Mouse (Mus musculus) forebrain, embryonic 10.5 days (tissue): ENCODE data around the gene AB124611. TPM values are rescaled to one million over a fixed set of nuclear protein-coding genes. Genes with fewer than 3 reads are reported as not detected.
"Not testable (repeated sequence)": the region's sequence is repeated elsewhere in the genome, so short reads cannot be mapped to it uniquely, and the experiment has no call there.

Source experiments
- DNase-seq: peaks from one replicate; pipeline ENCODE4 v3.0.0-alpha.2; 2017; ENCODE audit warnings: low spot score; ENCODE audit errors: extremely low spot score
- H3K27ac ChIP-seq: fragments of 300-500 bp; sonication (generic); 2 replicates; pipeline ENCODE4 v1.5.1; 2016; ENCODE audit warnings: mild to moderate bottlenecking
- H3K27me3 ChIP-seq: fragments of 300-500 bp; sonication (generic); 2 replicates; pipeline ENCODE4 v1.6.1; 2016; ENCODE audit warnings: mild to moderate bottlenecking; ENCODE audit not compliant: poor library complexity, severe bottlenecking
- H3K36me3 ChIP-seq: fragments of 300-500 bp; sonication (generic); replicated peaks from 2 replicates; pipeline ENCODE4 v1.6.1; 2016; ENCODE audit warnings: mild to moderate bottlenecking, moderate library complexity
- H3K4me1 ChIP-seq: fragments of 300-500 bp; sonication (generic); 2 replicates; pipeline ENCODE4 v1.6.1; 2016
- H3K4me3 ChIP-seq: fragments of 300-500 bp; sonication (generic); 2 replicates; pipeline ENCODE4 v1.5.1; 2016; ENCODE audit warnings: mild to moderate bottlenecking, moderate library complexity
- H3K9me3 ChIP-seq: fragments of 300-500 bp; sonication (generic); 2 replicates; pipeline ENCODE4 v1.6.1; 2016; ENCODE audit warnings: mild to moderate bottlenecking, moderate library complexity
- WGBS: fragments of 180-500 bp; shearing (Covaris S2); methylation state at CpG from one replicate; pipeline ENCODE4 v1.1.7; 2016; 5-methylcytosine and 5-hydroxymethylcytosine counted together
- polyA plus RNA-seq: library from polyadenylated mRNA; unstranded; fragments of >200 nt; fragmentation: Nextera tagmentation; extraction: Ambion mirVana; gene quantifications from 2 replicates; pipeline ENCODE4 v1.2.1, GENCODE M21; 2016

The AB124611 gene
- polyA plus RNA-seq, 1 experiment from 2014 or later: 5.1 TPM

GRCm38 (mm10) chr9:21527100-21527801 is 1.3 kb downstream of the AB124611 start:
- peaks cover 2% of the 10 kb centered on the region; the same call in 1 of the 2 replicates for H3K9me3 ChIP-seq
- peaks cover 16% of the 10 kb centered on the region for H3K4me1 ChIP-seq
- no peak for DNase-seq
- H3K27ac ChIP-seq: no peak overlapping the region
- peaks cover 9% of the 10 kb centered on the region; the same call in 1 of the 2 replicates for H3K36me3 ChIP-seq
- no peaks in the 10 kb centered on the region for H3K27me3 ChIP-seq
- 94% methylated on average over 2 of the region's 2 CpGs for WGBS
- no peak overlapping the region for H3K4me3 ChIP-seq

GRCm38 (mm10) chr9:21527917-21528324 is 1.9 kb downstream of the AB124611 start:
- Histone ChIP-seq H3K27ac (no peak overlapping the region), H3K36me3 (peaks cover 9% of the 10 kb centered on the region; the same call in 1 of the 2 replicates), H3K4me3 (no peak overlapping the region), H3K27me3 (no peaks in the 10 kb centered on the region), H3K9me3 (no peaks in the 10 kb centered on the region), H3K4me1 (peaks cover 16% of the 10 kb centered on the region)
- 76% methylated on average over 1 of the region's 1 CpGs for WGBS
- DNase-seq: no peak

- Histone ChIP-seq H3K36me3 (peaks cover 10% of the 10 kb centered on the region), H3K27me3 (no peaks in the 10 kb centered on the region), H3K4me1 (no peaks in the 10 kb centered on the region), H3K9me3 (no peaks in the 10 kb centered on the region), H3K27ac (no peak overlapping the region), H3K4me3 (no peak overlapping the region)
- DNase-seq: no peak
- WGBS: 96% methylated on average over 14 of the region's 14 CpGs
These were observed 10.5 kb downstream of the AB124611 start for GRCm38 (mm10) chr9:21536501-21536900.

DNA sequence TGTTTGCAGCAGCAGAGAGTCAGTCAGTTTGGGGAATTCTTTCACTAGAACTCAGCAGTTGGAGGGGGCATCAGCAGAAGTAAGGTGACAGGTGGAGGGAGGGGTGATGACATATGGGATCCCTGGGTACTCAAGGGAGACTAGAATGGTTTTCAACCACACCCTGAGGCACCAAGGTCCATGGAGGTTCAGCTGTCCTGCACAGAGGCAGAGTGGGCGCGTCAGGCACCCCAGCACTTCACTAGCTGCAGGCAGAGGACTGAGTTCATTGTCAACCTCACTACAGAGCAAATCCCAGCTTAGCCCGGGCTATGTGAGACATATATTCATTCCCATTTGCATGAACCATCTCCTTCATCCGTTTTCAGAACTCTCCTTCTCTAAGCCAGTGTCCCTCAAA is 11.0 kb downstream of the AB124611 start:
- no peak for DNase-seq
- Histone ChIP-seq H3K27ac (no peak overlapping the region), H3K27me3 (no peaks in the 10 kb centered on the region), H3K4me1 (no peaks in the 10 kb centered on the region), H3K36me3 (peaks cover 10% of the 10 kb centered on the region), H3K4me3 (no peak overlapping the region), H3K9me3 (no peaks in the 10 kb centered on the region)
- 79% methylated on average over 4 of the region's 4 CpGs for WGBS

- DNase-seq: no peak
- Histone ChIP-seq H3K27me3 (no peaks in the 10 kb centered on the region), H3K27ac (no peak overlapping the region), H3K9me3 (no peaks in the 10 kb centered on the region), H3K4me3 (no peak overlapping the region), H3K36me3 (peaks cover 10% of the 10 kb centered on the region), H3K4me1 (peaks cover 10% of the 10 kb centered on the region)
- 83% methylated on average over 7 of the region's 7 CpGs for WGBS
These were observed 14.2 kb downstream of the AB124611 start for GRCm38 (mm10) chr9:21539981-21540753.

DNA sequence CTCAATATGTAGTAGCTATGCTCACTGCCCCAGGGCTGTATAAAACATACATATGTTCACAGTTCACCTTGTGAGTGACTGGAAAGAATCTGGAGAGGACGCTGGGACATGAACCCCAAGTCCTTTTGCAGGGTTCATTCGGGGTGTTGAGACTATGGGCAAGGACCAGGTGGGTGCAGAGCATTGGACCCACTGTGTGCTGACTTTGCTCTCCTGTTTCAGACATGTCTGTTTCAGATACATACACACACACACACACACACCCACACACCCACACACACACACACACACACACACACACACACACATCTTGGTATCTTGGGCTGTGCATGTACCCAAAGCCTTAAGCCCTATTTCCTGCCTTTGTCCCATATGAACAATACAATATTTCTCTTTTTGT is 16.0 kb downstream of the AB124611 start:
- peaks cover 16% of the 10 kb centered on the region for H3K4me1 ChIP-seq
- H3K36me3 ChIP-seq, H3K4me3 ChIP-seq, DNase-seq, H3K27me3 ChIP-seq, H3K27ac ChIP-seq, H3K9me3 ChIP-seq: not testable (repeated sequence)
- 91% methylated on average over 2 of the region's 2 CpGs for WGBS

- DNase-seq: no peak
- WGBS: 3% methylated on average over 9 of the region's 9 CpGs
These were observed 19.5 kb downstream of the AB124611 start for GRCm38 (mm10) chr9:21545351-21545915.

DNA sequence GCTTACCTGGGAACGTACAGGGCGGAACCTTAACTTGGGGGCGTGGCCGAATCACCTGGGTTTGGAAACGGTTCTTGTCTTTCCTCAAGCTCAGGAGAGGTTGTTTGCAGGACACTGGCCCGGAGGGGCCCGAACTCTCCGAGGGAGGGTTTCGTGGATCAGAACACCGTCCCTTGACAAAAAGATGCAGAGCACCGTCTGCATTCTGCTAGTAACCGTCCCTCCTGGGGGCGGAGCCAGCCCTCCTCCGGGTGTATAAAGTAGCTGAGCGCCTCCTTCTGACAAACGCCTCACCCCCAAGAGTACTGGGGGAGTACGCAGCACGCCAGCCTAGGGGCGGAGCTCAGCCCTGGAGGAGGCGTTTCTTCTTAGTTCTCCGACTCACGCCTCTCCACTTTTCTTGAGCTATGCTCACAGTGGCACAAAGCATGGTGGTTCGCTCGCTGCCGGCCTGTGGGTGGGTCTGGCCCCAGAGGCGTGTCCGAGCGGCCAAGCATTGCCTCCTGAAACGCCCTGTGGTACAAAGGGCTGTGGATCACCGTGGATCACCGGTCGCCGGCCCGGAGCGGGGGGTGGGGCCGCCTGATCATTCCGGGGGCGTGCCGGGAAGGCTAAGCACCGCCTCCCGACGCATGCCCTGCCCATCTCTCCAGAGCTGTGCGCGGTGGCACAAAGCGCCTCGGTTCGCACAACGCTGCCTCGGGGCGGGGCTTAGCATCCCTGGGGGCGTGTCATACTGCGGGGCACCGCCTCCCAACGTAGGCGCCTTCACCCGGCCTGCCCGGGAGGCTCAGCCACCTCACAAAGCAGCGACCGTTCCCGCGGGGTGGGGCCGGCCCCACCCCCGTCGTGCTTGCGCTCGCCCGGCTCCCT is 20.2 kb downstream of the AB124611 start:
- Histone ChIP-seq H3K4me1 (peaks cover 31% of the 10 kb centered on the region), H3K9me3 (no peaks in the 10 kb centered on the region), H3K36me3 (peaks cover 24% of the 10 kb centered on the region), H3K27me3 (no peaks in the 10 kb centered on the region), H3K27ac (peak overlapping the region; percentile 98), H3K4me3 (peak overlapping the region; percentile 86)
- WGBS: under 1% methylated on average over 67 of the region's 67 CpGs
- DNase-seq: peak; percentile 100

More at GRCm38 (mm10) chr9:21545351-21545915, 19.5 kb downstream of the AB124611 start:
- Histone ChIP-seq H3K27me3 (no peaks in the 10 kb centered on the region), H3K36me3 (peaks cover 17% of the 10 kb centered on the region), H3K4me1 (peaks cover 31% of the 10 kb centered on the region), H3K4me3 (peak overlapping the region; percentile 86), H3K27ac (peak overlapping the region; percentile 98), H3K9me3 (no peaks in the 10 kb centered on the region)

- WGBS: 21% methylated on average over 51 of the region's 52 CpGs
- peak within 1 kb of the TSS; percentile 86 for H3K4me3 ChIP-seq
- no peaks in the 10 kb centered on the region for H3K9me3 ChIP-seq
- H3K27ac ChIP-seq: peak within 1 kb of the TSS; percentile 98
- H3K4me1 ChIP-seq: peaks cover 31% of the 10 kb centered on the region
- DNase-seq: no peak
- H3K36me3 ChIP-seq: peaks cover 30% of the 10 kb centered on the region
- H3K27me3 ChIP-seq: no peaks in the 10 kb centered on the region
These were observed 20.8 kb downstream of the AB124611 start, which contains the start of gene Carm1 for GRCm38 (mm10) chr9:21546789-21547074. TSS of gene Carm1 (plus strand) at chr9:21546894.

- H3K36me3 ChIP-seq: peaks cover 36% of the 10 kb centered on the region
- DNase-seq: peak; percentile 62
- H3K27ac ChIP-seq: peak overlapping the region; percentile 98
- H3K4me3 ChIP-seq: peak overlapping the region; percentile 86
- no peaks in the 10 kb centered on the region for H3K9me3 ChIP-seq
- H3K27me3 ChIP-seq: no peaks in the 10 kb centered on the region
- peaks cover 31% of the 10 kb centered on the region for H3K4me1 ChIP-seq
- WGBS: under 1% methylated on average over 66 of the region's 66 CpGs
These were observed 21.3 kb downstream of the AB124611 start for GRCm38 (mm10) chr9:21547075-21547941.

DNA sequence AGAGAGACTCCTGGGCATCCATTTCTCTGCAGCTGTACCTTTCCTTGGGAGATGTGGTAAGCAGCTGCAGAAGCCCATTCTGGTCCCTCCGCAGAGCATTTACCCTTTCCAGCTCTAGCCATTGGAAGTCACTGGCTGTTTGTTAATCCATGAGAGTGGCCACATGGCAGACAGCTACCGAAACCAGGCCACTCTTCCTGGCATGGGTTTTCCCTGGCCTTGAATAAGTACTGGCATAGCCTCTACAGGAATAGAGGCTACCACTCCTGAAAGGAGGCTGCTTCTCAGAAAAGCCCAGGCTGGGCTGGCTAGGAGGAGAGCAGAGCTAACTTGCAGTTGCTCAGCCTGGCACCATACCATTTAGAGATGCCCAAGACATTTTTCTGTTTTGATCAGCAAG is 25.1 kb downstream of the AB124611 start:
- WGBS: 98% methylated on average over 2 of the region's 2 CpGs
- Histone ChIP-seq H3K36me3 (peaks cover 69% of the 10 kb centered on the region), H3K9me3 (no peaks in the 10 kb centered on the region), H3K27me3 (no peaks in the 10 kb centered on the region), H3K4me1 (peaks cover 16% of the 10 kb centered on the region), H3K27ac (no peak overlapping the region), H3K4me3 (no peak overlapping the region)
- DNase-seq: no peak
